Mouse (Mus musculus): Measurements from ENCODE around the gene Ctnnd2.

GRCm38 (mm10) chr15:30964046-30964445 lies 791.7 kb downstream of the Ctnnd2 start:
- TF ChIP-seq CTCF (IDR thresholded peaks at IDR 0.05; ENCODE audit: low read depth, low read length): no peak
- TF ChIP-seq TAL1 (conservative IDR thresholded peaks at IDR 0.05; ENCODE audit: low read depth, low read length): no peak
- no peak for TF ChIP-seq GATA1 (IDR thresholded peaks at IDR 0.05; ENCODE audit: borderline replicate concordance, low read length)
- no peak for TF ChIP-seq GATA2 (IDR thresholded peaks at IDR 0.05; ENCODE audit: borderline replicate concordance, low read depth, low read length)
- TF ChIP-seq POLR2AphosphoS5 (IDR thresholded peaks at IDR 0.05; ENCODE audit: insufficient replicate concordance, low read depth, low read length): no peak
